Mouse (Mus musculus): ENCODE results near the gene Ppp2r5a. TPM values are rescaled to one million over a fixed set of nuclear protein-coding genes. Genes with fewer than 3 reads are reported as not detected.

Ppp2r5a gene
- total RNA-seq, 1 experiment from 2014 or later = 135 TPM

GRCm38 (mm10) chr1:191421426-191421999, 18.4 kb upstream of the Ppp2r5a start:
- ATAC-seq (replicated peaks in 1 of 2; ENCODE audit: insufficient read depth in 1 of 2, low FRiP score in 2 of 2, low TSS enrichment in 1 of 2, low read depth in 1 of 2, poor library complexity in 2 of 2, severe bottlenecking in 2 of 2) = peak in 1 of 2 experiments; percentile 22; a peak in 1 of 4 replicates

- ATAC-seq (replicated peaks in 1 of 2; ENCODE audit: insufficient read depth in 1 of 2, low FRiP score in 2 of 2, low TSS enrichment in 1 of 2, low read depth in 1 of 2, poor library complexity in 2 of 2, severe bottlenecking in 2 of 2) = peak; percentile 67 to 80
These were observed 17.9 kb upstream of the Ppp2r5a start for GRCm38 (mm10) chr1:191420930-191421404.

- ATAC-seq (replicated peaks in 1 of 2; ENCODE audit: insufficient read depth in 1 of 2, low FRiP score in 2 of 2, low TSS enrichment in 1 of 2, low read depth in 1 of 2, poor library complexity in 2 of 2, severe bottlenecking in 2 of 2) = no peak
These were observed 17.1 kb upstream of the Ppp2r5a start for GRCm38 (mm10) chr1:191419991-191420751.

GRCm38 (mm10) chr1:191419421-191419820, 16.3 kb upstream of the Ppp2r5a start:
- no peak for ATAC-seq (replicated peaks in 1 of 2; ENCODE audit: insufficient read depth in 1 of 2, low FRiP score in 2 of 2, low TSS enrichment in 1 of 2, low read depth in 1 of 2, poor library complexity in 2 of 2, severe bottlenecking in 2 of 2)

GRCm38 (mm10) chr1:191418936-191419335, 15.9 kb upstream of the Ppp2r5a start:
- ATAC-seq (replicated peaks in 1 of 2; ENCODE audit: insufficient read depth in 1 of 2, low FRiP score in 2 of 2, low TSS enrichment in 1 of 2, low read depth in 1 of 2, poor library complexity in 2 of 2, severe bottlenecking in 2 of 2) = no peak

GRCm38 (mm10) chr1:191417111-191417510, 14.0 kb upstream of the Ppp2r5a start:
- ATAC-seq (replicated peaks in 1 of 2; ENCODE audit: insufficient read depth in 1 of 2, low FRiP score in 2 of 2, low TSS enrichment in 1 of 2, low read depth in 1 of 2, poor library complexity in 2 of 2, severe bottlenecking in 2 of 2) = peak in 1 of 2 experiments; percentile 12; a peak in 1 of 4 replicates

- ATAC-seq (replicated peaks in 1 of 2; ENCODE audit: insufficient read depth in 1 of 2, low FRiP score in 2 of 2, low TSS enrichment in 1 of 2, low read depth in 1 of 2, poor library complexity in 2 of 2, severe bottlenecking in 2 of 2) = no peak
These were observed 13.5 kb upstream of the Ppp2r5a start for GRCm38 (mm10) chr1:191416611-191417010.

GRCm38 (mm10) chr1:191414432-191414831, 11.4 kb upstream of the Ppp2r5a start:
- no peak for ATAC-seq (replicated peaks in 1 of 2; ENCODE audit: insufficient read depth in 1 of 2, low FRiP score in 2 of 2, low TSS enrichment in 1 of 2, low read depth in 1 of 2, poor library complexity in 2 of 2, severe bottlenecking in 2 of 2)

- ATAC-seq (replicated peaks in 1 of 2; ENCODE audit: insufficient read depth in 1 of 2, low FRiP score in 2 of 2, low TSS enrichment in 1 of 2, low read depth in 1 of 2, poor library complexity in 2 of 2, severe bottlenecking in 2 of 2) = no peak
These were observed 10.8 kb upstream of the Ppp2r5a start for GRCm38 (mm10) chr1:191413691-191414415.

- no peak for ATAC-seq (replicated peaks in 1 of 2; ENCODE audit: insufficient read depth in 1 of 2, low FRiP score in 2 of 2, low TSS enrichment in 1 of 2, low read depth in 1 of 2, poor library complexity in 2 of 2, severe bottlenecking in 2 of 2)
These were observed 7.4 kb upstream of the Ppp2r5a start for GRCm38 (mm10) chr1:191410294-191411036.

- no peak for ATAC-seq (replicated peaks in 1 of 2; ENCODE audit: insufficient read depth in 1 of 2, low FRiP score in 2 of 2, low TSS enrichment in 1 of 2, low read depth in 1 of 2, poor library complexity in 2 of 2, severe bottlenecking in 2 of 2)
These were observed 4.2 kb upstream of the Ppp2r5a start for GRCm38 (mm10) chr1:191407246-191407645.

GRCm38 (mm10) chr1:191406516-191406915, 3.4 kb upstream of the Ppp2r5a start:
- ATAC-seq (replicated peaks in 1 of 2; ENCODE audit: insufficient read depth in 1 of 2, low FRiP score in 2 of 2, low TSS enrichment in 1 of 2, low read depth in 1 of 2, poor library complexity in 2 of 2, severe bottlenecking in 2 of 2) = no peak

GRCm38 (mm10) chr1:191404721-191405329, 1.8 kb upstream of the Ppp2r5a start:
- peak in 1 of 2 experiments; percentile 29; a peak in 1 of 4 replicates for ATAC-seq (replicated peaks in 1 of 2; ENCODE audit: insufficient read depth in 1 of 2, low FRiP score in 2 of 2, low TSS enrichment in 1 of 2, low read depth in 1 of 2, poor library complexity in 2 of 2, severe bottlenecking in 2 of 2)

- ATAC-seq (replicated peaks in 1 of 2; ENCODE audit: insufficient read depth in 1 of 2, low FRiP score in 2 of 2, low TSS enrichment in 1 of 2, low read depth in 1 of 2, poor library complexity in 2 of 2, severe bottlenecking in 2 of 2) = no peak
These were observed 1.2 kb upstream of the Ppp2r5a start for GRCm38 (mm10) chr1:191404301-191404700.

- peak in 1 of 2 experiments; percentile 16; a peak in 1 of 4 replicates for ATAC-seq (replicated peaks in 1 of 2; ENCODE audit: insufficient read depth in 1 of 2, low FRiP score in 2 of 2, low TSS enrichment in 1 of 2, low read depth in 1 of 2, poor library complexity in 2 of 2, severe bottlenecking in 2 of 2)
These were observed 566 bp downstream of the Ppp2r5a start for GRCm38 (mm10) chr1:191402506-191402905.

- peak; percentile 89 to 92 for ATAC-seq (replicated peaks in 1 of 2; ENCODE audit: insufficient read depth in 1 of 2, low FRiP score in 2 of 2, low TSS enrichment in 1 of 2, low read depth in 1 of 2, poor library complexity in 2 of 2, severe bottlenecking in 2 of 2)
These were observed 5.9 kb downstream of the Ppp2r5a start for GRCm38 (mm10) chr1:191396897-191397849.

Measured in hematopoietic stem cell, adult 5-6 weeks (primary cell).